Mouse (Mus musculus): ENCODE results near the gene Drap1.

The Drap1 gene

DNA sequence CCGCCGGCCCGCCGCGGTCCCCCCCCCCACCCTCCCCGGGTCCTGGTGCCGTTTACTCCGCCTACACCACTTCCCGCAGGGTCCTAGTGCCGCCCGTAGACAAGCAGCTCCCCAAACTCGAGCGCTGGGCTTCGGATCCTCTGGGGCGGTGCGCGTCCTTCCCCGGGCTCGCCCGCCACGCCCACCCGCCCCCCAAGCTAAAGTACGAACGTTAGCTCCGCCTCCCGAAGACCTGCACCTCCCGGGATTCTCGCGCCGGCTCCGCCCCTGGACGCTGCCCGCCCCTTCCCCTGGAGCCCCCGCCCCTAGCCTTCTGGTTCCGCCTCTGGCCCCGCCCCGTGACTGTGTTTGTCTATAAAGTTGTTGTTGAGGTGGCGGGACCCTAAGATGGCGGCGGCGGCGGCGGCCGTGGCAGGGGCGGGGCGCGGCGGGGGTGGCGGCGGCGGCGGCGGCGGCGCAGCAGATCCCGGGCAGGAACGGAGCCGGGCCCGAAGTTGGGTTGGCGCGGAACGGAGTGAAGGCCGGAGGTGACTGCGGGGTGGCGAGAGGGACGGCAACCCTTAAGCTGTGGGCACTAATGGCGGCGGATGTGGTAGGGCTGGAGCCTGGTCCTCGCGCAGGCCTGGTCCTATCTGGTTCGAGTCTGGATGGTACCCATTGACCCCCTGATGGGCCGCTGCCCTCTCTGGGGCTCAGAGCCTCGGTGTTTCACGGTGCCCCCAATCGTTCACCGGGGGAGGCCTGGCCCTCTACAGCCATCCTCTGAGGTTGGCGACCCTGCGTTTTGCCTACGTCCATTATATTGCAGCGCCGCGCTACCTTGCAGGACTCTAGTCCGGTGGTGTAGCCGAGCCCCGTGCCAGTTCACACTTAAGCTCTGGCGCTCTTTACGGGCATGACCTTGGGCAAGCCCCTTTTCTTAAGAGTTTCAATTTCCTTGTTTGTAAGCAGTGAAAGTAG, at the start of gene Drap1, which contains the start of gene AI837181:
Gene Drap1, minus strand, starts transcription at position 198 of the 960 bp plus-strand sequence.
Gene AI837181, plus strand, starts transcription at position 363 of the 960 bp plus-strand sequence.
- DNase-seq (ENCODE audit: low read depth, low spot score): peak; percentile 83

- DNase-seq (ENCODE audit: low read depth, low spot score): no peak
These were observed 48.9 kb upstream of the Drap1 start, which contains the start of gene Efemp2 for GRCm38 (mm10) chr19:5473720-5474119. Gene Efemp2 (plus strand): TSS chr19:5473954.

DNA sequence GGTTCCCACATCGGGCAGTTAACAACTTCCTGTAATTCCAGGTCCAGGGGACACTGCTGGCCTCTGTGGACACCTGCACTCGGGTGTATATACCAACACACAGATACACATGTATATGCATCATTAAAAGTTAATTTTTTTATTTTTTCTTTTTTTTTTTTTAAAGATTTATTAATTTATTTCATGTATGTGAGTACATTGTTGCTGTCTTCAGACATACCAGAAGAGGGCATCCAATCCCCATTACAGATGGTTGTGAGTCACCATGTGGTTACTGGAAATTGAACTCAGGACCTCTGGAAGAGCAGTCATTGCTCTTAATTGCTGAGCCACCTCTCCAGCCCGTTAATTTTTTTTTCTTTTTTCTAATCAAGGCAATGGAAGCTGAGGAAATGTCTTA, 48.1 kb upstream of the Drap1 start:
- no peak for DNase-seq (ENCODE audit: low read depth, low spot score)

DNA sequence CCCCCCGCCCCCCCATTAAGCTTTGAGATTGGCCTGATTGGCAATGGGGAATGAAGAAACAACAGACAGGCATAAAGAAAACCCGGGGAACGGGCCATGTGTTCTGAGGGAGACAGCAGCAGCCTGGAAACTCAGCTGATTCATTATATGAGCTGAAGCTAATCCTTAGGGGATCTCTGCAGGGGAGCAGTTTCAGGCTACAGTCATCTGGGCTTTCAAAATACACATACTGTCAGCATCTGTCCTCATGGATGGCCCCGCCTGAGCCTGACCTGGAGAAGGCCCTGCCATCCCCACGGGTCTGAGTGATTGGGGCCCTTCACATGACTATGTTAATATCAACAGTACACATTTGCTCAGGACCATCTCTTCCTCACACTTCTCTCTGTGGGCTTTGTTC, 47.1 kb upstream of the Drap1 start:
- no peak for DNase-seq (ENCODE audit: low read depth, low spot score)

- DNase-seq (ENCODE audit: low read depth, low spot score): no peak
These were observed 43.6 kb upstream of the Drap1 start, which contains the start of gene Ctsw for GRCm38 (mm10) chr19:5468374-5468773. Gene Ctsw (minus strand): TSS chr19:5468507.

GRCm38 (mm10) chr19:5466916-5467500, 42.2 kb upstream of the Drap1 start:
- DNase-seq (ENCODE audit: low read depth, low spot score): no peak

- DNase-seq (ENCODE audit: low read depth, low spot score): no peak
These were observed 40.3 kb upstream of the Drap1 start for GRCm38 (mm10) chr19:5465037-5465436.

- no peak for DNase-seq (ENCODE audit: low read depth, low spot score)
These were observed 39.2 kb upstream of the Drap1 start for GRCm38 (mm10) chr19:5463791-5464562.

DNA sequence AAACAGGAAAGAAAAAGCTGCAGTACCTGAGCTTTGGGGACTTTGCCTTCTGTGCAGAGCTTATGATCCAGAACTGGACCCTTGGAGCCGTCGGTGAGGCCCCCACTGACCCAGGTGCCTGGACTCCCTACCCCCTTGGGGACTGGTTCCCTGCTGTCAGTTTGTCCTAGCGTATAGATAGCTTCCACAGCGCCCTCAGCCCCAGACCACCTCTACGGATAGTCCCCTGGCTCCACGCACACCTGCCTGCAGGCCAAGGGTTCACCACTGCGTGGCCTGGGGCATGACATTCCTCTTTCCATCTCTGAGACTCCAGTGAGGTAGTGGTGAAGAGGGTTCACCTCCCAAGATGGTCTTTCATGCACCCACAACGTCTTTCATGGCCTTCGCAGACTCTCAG, 38.4 kb upstream of the Drap1 start:
- no peak for DNase-seq (ENCODE audit: low read depth, low spot score)

- DNase-seq (ENCODE audit: low read depth, low spot score): no peak
These were observed 36.6 kb upstream of the Drap1 start for GRCm38 (mm10) chr19:5461411-5461810.

GRCm38 (mm10) chr19:5460465-5460911, 35.7 kb upstream of the Drap1 start, which contains the start of gene Fibp:
Gene Fibp (plus strand): TSS chr19:5460615.
- DNase-seq (ENCODE audit: low read depth, low spot score): peak; percentile 67

DNA sequence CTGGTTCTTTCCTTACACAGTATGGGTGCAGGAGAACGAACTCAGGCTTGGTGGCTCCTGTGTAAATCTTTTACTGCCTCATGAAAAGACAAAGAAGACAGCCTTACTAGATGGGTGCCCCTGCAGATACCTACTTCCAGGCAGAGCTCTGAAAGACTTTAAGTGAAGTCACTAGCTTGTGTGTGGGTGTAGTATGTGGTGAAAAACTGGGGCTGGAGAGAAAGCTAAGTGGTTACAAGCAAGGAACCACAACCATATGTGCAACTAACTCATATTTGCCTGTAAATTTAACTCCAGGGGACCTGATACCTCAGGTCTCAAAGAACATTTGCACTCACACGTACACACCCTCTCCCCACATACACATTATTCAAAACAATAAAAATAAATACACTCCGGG, 35.1 kb upstream of the Drap1 start:
- no peak for DNase-seq (ENCODE audit: low read depth, low spot score)

DNA sequence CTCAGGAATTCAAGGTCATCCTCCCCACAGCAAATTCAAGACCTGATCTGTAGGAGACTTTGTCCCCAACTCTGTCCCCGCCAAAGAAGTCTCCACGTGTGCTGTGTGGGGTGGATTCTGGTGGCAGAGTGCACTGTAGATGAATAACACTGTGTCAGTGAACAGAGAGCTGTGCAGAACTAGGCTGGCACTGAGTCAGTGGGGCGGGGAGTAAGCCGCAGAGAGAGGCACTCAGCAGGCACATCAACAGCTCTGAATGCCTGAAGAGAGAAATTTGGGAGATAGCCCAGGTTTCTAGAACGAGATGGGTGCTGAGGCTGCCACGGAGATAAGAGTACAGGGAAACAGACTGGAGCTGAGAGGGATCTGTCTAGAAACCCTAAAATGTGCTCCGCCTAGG, 34.2 kb upstream of the Drap1 start:
- no peak for DNase-seq (ENCODE audit: low read depth, low spot score)

DNA sequence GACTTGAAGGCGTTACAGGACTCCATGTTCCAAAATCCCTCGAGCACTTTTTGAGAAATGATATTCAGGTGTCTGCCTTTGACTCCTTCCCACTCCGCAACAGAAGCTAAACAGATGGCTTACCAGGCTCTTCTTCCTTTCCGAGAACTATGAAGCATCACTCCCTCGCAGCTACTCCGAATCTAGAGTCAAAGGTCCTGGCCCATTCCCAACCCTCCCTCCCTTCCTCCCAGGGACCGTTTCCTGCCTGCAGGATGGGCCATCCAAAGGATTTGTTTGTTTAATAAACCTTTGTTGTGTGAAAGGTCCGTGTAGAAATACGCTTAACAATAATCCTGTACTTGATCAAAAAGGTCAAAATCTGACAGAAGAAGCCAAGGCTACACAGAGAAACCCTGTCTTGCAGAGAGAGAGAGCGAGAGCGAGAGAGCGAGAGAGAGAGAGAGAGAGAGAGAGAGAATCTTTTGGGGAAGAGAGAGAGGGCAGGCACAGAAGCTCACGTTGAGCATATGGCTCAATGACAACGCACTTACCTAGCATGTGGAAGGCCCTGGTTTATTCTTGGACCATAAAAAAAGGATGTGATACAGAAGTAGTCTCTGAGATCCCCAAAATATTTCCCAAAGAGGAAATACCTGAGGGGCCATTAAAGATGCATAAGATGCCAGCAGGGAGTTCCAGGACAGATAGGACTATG, 33.1 kb upstream of the Drap1 start, which contains the start of gene Ccdc85b:
Gene Ccdc85b, minus strand, starts transcription at position 149 of the 697 bp plus-strand sequence.
- DNase-seq (ENCODE audit: low read depth, low spot score): no peak

GRCm38 (mm10) chr19:5456922-5457745, 32.4 kb upstream of the Drap1 start:
- DNase-seq (ENCODE audit: low read depth, low spot score): peak; percentile 80

- DNase-seq (ENCODE audit: low read depth, low spot score): no peak
These were observed 31.6 kb upstream of the Drap1 start for GRCm38 (mm10) chr19:5456241-5456921.

DNA sequence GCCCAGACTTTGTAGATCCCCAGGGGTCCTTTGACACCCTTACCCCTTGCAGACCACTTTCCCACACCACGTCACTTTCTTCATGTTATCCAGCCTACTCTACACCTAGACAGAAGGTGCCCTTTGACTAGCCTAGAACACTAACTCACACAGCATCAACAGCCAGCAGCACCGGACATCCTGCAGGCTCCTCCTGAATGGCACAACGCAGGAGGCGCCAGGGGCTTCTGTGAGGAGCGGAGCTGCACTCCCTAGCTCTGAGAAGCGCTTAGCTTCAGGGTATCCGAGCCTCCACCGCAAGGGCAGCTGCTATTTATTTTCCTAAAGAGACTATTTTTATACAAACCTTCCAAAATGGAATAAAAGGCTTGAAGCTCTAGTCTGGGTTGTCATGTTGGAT, 30.8 kb upstream of the Drap1 start:
- no peak for DNase-seq (ENCODE audit: low read depth, low spot score)

GRCm38 (mm10) chr19:5455037-5455436, 30.3 kb upstream of the Drap1 start:
- DNase-seq (ENCODE audit: low read depth, low spot score): no peak

GRCm38 (mm10) chr19:5451766-5452165, 27.0 kb upstream of the Drap1 start:
- no peak for DNase-seq (ENCODE audit: low read depth, low spot score)

- DNase-seq (ENCODE audit: low read depth, low spot score): no peak
These were observed 24.9 kb upstream of the Drap1 start for GRCm38 (mm10) chr19:5449673-5450072.

Measured in c-Kit-negative CD71-positive TER-119-positive erythroid progenitor cells, embryonic 14.5 days (primary cell).